Mouse (Mus musculus) heart, postnatal 0 days (tissue): ENCODE measurements around the gene Tpx2. TPM values are rescaled to one million over a fixed set of nuclear protein-coding genes. Genes with fewer than 3 reads are reported as not detected.
A peak's percentile ranks its signal among the peaks of the same experiment; 100 is the strongest.

Source experiments
- ATAC-seq: fragments of 200-750 bp; cut with Nextera tagmentation; 2 replicates; pipeline ENCODE4 v1.8.0; 2017; ENCODE audit warnings: low read depth, moderate number of reproducible peaks, moderate library complexity; ENCODE audit not compliant: insufficient read depth
- DNase-seq: peaks from one replicate; pipeline ENCODE4 v3.0.0-alpha.2; 2016; ENCODE audit warnings: low spot score
- H3K27ac ChIP-seq: fragments of 300-500 bp; sonication (generic); 2 replicates; pipeline ENCODE4 v1.5.1; 2014; ENCODE audit warnings: low read depth, mild to moderate bottlenecking
- H3K27me3 ChIP-seq: fragments of 300-500 bp; sonication (generic); 2 replicates; pipeline ENCODE4 v1.6.1; 2014; ENCODE audit warnings: low read length, mixed read lengths; ENCODE audit not compliant: control insufficient read depth, insufficient read depth
- H3K36me3 ChIP-seq: fragments of 300-500 bp; sonication (generic); replicated peaks from 2 replicates; pipeline ENCODE4 v1.6.1; 2014; ENCODE audit warnings: low read length, mixed read lengths; ENCODE audit not compliant: control insufficient read depth, insufficient read depth
- H3K4me1 ChIP-seq: fragments of 300-500 bp; sonication (generic); 2 replicates; pipeline ENCODE4 v1.6.1; 2014; ENCODE audit warnings: antibody characterized with exemption; ENCODE audit not compliant: control insufficient read depth, insufficient read depth
- H3K4me2 ChIP-seq: fragments of 300-500 bp; sonication (generic); 2 replicates; pipeline ENCODE4 v1.6.1; 2014; ENCODE audit warnings: low read depth, mild to moderate bottlenecking, low read length, moderate library complexity
- H3K4me3 ChIP-seq: fragments of 300-500 bp; sonication (generic); 2 replicates; pipeline ENCODE4 v1.5.1; 2014; ENCODE audit warnings: low read depth, low read length
- H3K9ac ChIP-seq: fragments of 300-500 bp; sonication (generic); replicated peaks from 2 replicates; pipeline ENCODE4 v1.6.1; 2014; ENCODE audit warnings: low read depth, low read length, mixed read lengths
- H3K9me3 ChIP-seq: fragments of 300-500 bp; sonication (generic); replicated peaks from 2 replicates; pipeline ENCODE4 v1.6.1; 2016; ENCODE audit warnings: low read length; ENCODE audit not compliant: control insufficient read depth
- CTCF ChIP-seq: IDR thresholded peaks from 2 replicates; pipeline ENCODE4 v1.5.1; 2016; ENCODE audit warnings: antibody characterized with exemption, control low read depth, low read depth
- EP300 ChIP-seq: IDR thresholded peaks from 2 replicates; pipeline ENCODE4 v1.6.1; 2016; ENCODE audit warnings: antibody characterized with exemption, low read depth
- WGBS: fragments of 180-500 bp; shearing (Covaris S2); extraction: QIAGEN DNeasy Blood & Tissue Kit; methylation state at CpG from one replicate; pipeline ENCODE4 v1.1.7; 2014; 5-methylcytosine and 5-hydroxymethylcytosine counted together
- polyA plus RNA-seq: library from polyadenylated mRNA; unstranded; fragments of >200 nt; fragmentation: Nextera tagmentation; extraction: Ambion mirVana; gene quantifications from 2 replicates; pipeline ENCODE4 v1.2.1, GENCODE M21; 2015
- total RNA-seq: library from RNA; depleted of rRNA; stranded (reverse); fragments of >200 nt; gene quantifications from 2 replicates; pipeline ENCODE4 v1.2.3, GENCODE M21; 2014; ENCODE audit warnings: low replicate concordance

Gene Tpx2
- total and polyA plus RNA-seq, 2 experiments from 2014 or later = 8.1 to 15.1 TPM

GRCm38 (mm10) chr2:152926896-152927295 lies 79.1 kb downstream of the Tpx2 start:
- Histone ChIP-seq H3K36me3 (no peaks in the 10 kb centered on the region), H3K9me3 (no peaks in the 10 kb centered on the region), H3K27ac (peak overlapping the region; percentile 81), H3K4me2 (no peak overlapping the region), H3K4me1 (peaks cover 12% of the 10 kb centered on the region), H3K4me3 (no peak overlapping the region), H3K9ac (no peak overlapping the region), H3K27me3 (no peaks in the 10 kb centered on the region)
- ATAC-seq = no peak
- no peak for DNase-seq
- WGBS = 78% methylated on average over 9 of the region's 9 CpGs
- TF ChIP-seq EP300 (no peak), CTCF (no peak)

DNA sequence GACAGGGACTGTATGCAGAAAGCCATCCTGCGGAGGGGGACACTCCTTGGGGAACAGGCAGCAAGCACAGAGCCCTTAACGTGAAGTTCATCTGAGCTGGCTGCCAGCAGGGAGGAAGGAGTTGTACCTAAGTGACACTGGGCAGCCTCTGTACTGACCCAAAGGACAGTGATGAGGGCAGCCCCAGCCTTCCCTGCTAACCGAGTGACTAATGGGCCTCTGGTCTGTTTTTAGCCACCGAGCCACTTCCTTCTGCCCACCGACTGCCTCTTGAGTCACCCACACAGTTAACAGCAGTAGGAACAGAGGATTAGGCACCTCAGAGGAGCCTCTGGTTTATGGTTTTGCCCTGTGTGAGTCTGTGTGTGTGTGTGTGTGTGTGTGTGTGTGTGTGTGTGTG lies 79.6 kb downstream of the Tpx2 start:
- WGBS = 33% methylated on average over 5 of the region's 5 CpGs
- Histone ChIP-seq H3K4me1 (peaks cover 12% of the 10 kb centered on the region), H3K36me3 (no peaks in the 10 kb centered on the region)

DNA sequence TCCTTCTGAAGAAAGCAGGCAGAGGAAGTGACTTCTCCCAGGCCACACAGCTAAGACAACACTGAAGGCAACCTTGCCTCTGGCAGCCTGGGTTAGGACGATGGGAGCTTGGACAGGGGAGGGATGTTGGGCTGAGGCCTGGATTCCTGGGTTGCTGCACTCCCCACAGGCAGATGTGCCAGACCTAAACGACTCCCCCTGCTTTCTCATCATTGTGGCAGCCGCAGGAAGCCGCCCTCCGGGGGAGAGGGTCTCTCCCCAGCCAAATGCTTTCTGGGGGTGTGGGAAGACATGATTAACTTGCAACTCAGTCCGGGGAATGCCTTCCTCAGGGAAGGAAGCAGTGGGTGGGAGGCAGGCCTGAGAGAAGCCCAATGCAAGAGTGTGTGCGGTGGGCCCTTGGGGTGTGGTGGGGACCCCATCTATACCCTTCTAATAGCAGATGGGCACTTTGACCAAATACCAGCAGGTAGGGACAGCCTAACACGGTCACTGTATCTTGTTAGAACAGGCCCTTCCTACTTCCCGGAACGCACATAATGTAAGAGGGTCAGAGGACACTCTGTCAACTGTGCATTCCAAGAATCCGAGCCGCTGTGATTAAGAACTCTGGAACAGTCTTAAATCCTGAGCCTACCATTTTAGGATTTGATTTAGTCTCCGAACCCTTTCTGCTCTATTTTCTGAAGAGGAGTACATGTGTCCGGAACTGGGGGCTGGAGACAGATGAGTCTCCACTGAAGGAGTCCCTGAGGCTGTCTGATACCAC lies 80.6 kb downstream of the Tpx2 start:
- TF ChIP-seq EP300 = peak; percentile 68; the same call in 1 of the 2 replicates
- TF ChIP-seq CTCF = no peak
- peak overlapping the region; percentile 81 for H3K27ac ChIP-seq
- H3K9me3 ChIP-seq = no peaks in the 10 kb centered on the region
- H3K36me3 ChIP-seq = no peaks in the 10 kb centered on the region
- H3K4me2 ChIP-seq = no peak overlapping the region
- H3K9ac ChIP-seq = no peak overlapping the region
- H3K4me3 ChIP-seq = no peak overlapping the region
- WGBS = 44% methylated on average over 14 of the region's 14 CpGs
- H3K27me3 ChIP-seq = 0 out of 2 replicates have a peak, but pooled peaks cover 7% of the 10 kb centered on the region
- DNase-seq (peak; percentile 26), ATAC-seq (peak; percentile 12)
- peaks cover 12% of the 10 kb centered on the region for H3K4me1 ChIP-seq

More for the DNA sequence above, 79.6 kb downstream of the Tpx2 start:
- H3K27ac ChIP-seq = peak overlapping the region; percentile 81
- ATAC-seq = no peak
- no peak overlapping the region for H3K9ac ChIP-seq
- 0 out of 2 replicates have a peak, but pooled peaks cover 4% of the 10 kb centered on the region for H3K27me3 ChIP-seq
- no peak for DNase-seq
- no peak for TF ChIP-seq CTCF
- TF ChIP-seq EP300 = no peak
- H3K9me3 ChIP-seq = no peaks in the 10 kb centered on the region
- H3K4me3 ChIP-seq = no peak overlapping the region
- H3K4me2 ChIP-seq = no peak overlapping the region

DNA sequence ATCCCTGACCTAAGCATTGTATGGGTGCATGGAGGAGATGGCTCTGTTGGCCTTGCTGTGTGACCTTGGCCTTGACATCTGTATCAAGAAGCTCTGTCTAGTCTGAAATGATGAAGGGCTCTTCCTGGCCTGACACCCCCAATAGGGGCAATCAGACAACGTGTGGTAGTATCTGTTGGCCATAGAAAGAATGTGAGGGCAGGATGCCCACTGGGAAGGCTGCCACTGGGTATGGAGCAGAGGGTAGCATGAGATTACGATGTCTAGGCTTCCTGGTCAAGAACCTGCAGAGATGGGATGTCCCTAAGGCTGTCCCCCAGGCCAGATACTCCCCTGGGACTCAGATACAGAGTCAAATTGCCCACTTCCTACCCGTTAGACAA lies 81.2 kb downstream of the Tpx2 start:
- H3K27me3 ChIP-seq = 0 out of 2 replicates have a peak, but pooled peaks cover 7% of the 10 kb centered on the region
- H3K27ac ChIP-seq = peak overlapping the region; percentile 81
- DNase-seq (no peak), ATAC-seq (no peak)
- no peak overlapping the region for H3K9ac ChIP-seq
- no peaks in the 10 kb centered on the region for H3K9me3 ChIP-seq
- H3K36me3 ChIP-seq = no peaks in the 10 kb centered on the region
- peaks cover 12% of the 10 kb centered on the region for H3K4me1 ChIP-seq
- no peak overlapping the region for H3K4me2 ChIP-seq
- TF ChIP-seq EP300 (no peak), CTCF (no peak)
- 50% methylated on average over 3 of the region's 3 CpGs for WGBS
- no peak overlapping the region for H3K4me3 ChIP-seq

DNA sequence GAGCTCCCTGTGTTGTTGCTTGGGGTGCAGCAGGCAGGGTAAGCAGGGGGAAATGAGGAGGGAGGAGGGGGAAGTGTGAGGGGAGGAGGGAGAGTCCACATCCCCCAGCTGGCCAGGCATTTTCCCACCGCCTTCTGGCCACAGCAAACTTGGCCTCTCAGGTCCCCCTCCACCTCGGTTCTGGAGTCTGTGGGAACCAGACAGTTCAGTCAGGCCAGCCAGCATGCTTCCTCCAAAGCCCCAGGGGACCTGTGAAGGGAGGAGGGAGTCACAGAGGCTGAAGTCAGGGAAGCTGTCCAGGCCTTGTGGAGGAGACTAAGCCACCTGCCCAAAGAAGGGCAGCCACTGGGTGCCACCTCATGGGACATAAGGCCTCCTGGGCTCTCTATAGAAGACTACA lies 82.5 kb downstream of the Tpx2 start:
- Histone ChIP-seq H3K36me3 (no peaks in the 10 kb centered on the region), H3K4me2 (peak overlapping the region; percentile 48; the same call in 1 of the 2 replicates), H3K27me3 (0 out of 2 replicates have a peak, but pooled peaks cover 7% of the 10 kb centered on the region), H3K9me3 (no peaks in the 10 kb centered on the region), H3K4me1 (peaks cover 12% of the 10 kb centered on the region), H3K27ac (peak overlapping the region; percentile 82), H3K9ac (no peak overlapping the region), H3K4me3 (peak overlapping the region; percentile 37; the same call in 1 of the 2 replicates)
- 32% methylated on average over 2 of the region's 2 CpGs for WGBS
- no peak for TF ChIP-seq EP300
- no peak for TF ChIP-seq CTCF
- peak; percentile 25 for ATAC-seq
- peak; percentile 33 for DNase-seq
